Mouse (Mus musculus): Measurements from ENCODE around the gene Rptn.

Rptn gene

GRCm38 (mm10) chr3:93393366-93393765, at the start of gene Rptn:
Gene Rptn, plus strand, starts transcription at chr3:93393699.
- ChIA-PET POLR2A (interaction anchor here in 1 of 4 experiments (0.6 to 1.3 kb wide), 3 partner anchors 17 to 127 kb away, joined by 3 read pairs; partner anchors contain the start of gene S100a11), CTCF (interaction anchor here in 1 of 4 experiments (1.4 kb wide), 1 partner anchor 32 kb away, joined by 4 read pairs; no protein-coding TSS in a partner anchor)

- ChIA-PET POLR2A (no interaction called here), CTCF (interaction anchor here in 1 of 4 experiments (1.4 kb wide), 1 partner anchor 13 kb away, joined by 4 read pairs; no protein-coding TSS in a partner anchor)
These were observed 46.6 kb upstream of the Rptn start for GRCm38 (mm10) chr3:93346896-93347295.

DNA sequence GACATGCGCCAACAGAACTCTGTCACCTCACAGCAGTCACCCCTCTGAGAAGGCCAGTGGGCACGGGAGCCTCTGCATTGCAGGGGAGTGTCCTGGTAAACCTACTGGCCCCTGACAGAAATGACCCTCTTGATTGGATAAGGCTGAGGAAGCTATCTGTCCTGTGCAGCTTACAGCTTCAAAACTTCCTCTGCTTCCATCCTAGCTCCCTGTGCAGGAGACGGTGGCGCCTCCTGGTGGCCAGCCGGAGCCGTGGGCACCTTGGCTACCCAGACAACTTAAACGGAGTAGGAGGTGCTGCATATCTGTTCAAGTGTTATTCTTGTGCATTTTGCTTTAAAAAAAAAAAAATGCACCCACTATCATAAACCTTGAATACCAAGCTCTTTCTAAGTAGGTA, 33.5 kb upstream of the Rptn start:
- ChIA-PET CTCF (interaction anchor here (0.5 to 5.0 kb wide), 47 partner anchors 10 to 1810 kb away, joined by 3 to 58 read pairs (median 4); no protein-coding TSS in a partner anchor), POLR2A (interaction anchor here in 1 of 4 experiments (0.9 to 3.8 kb wide), 7 partner anchors 11 to 134 kb away, joined by 3 to 25 read pairs (median 4); no protein-coding TSS in a partner anchor)

DNA sequence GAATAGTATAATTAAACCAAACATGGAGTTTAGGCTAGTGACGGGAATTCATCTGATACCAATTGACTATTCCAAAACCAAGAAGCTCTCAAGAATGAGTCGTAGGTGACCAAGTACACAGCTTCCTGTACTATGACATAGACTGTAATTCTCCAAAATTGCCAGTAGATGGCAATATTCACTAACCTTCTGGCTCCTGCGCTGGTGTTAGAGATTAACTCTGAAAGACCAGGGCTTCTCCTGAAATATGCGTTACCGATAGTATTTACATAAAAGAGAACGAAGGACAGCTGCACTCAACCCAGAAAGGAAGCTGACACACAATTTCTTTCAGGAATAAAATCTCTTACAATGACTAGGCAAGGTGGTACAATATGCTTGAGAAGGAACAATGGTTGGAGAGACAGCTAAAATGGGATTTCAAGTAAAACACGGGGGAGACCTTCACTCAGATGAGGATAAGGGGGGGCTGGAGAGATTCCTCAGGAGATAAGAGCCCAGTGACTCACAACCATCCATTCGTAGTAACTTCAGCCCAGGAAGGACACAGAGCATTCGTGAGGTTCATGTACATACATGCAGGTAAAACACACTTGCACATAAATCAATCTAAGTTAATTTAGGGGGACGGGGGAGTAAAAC, 31.4 kb upstream of the Rptn start:
- POLR2A ChIA-PET = interaction anchor here in 3 of 4 experiments (0.6 to 3.8 kb wide), 9 partner anchors 13 to 159 kb away, joined by 3 to 25 read pairs (median 5); partner anchors contain the start of gene S100a11 (in 1 of the 3)
- CTCF ChIA-PET = interaction anchor here (0.6 to 5.0 kb wide), 54 partner anchors 10 to 1211 kb away, joined by 3 to 58 read pairs (median 4); partner anchors contain the start of genes Hrnr (in 1 of the 4) and Rptn (in 1 of the 4)

- CTCF ChIA-PET = interaction anchor here in 1 of 4 experiments (0.6 kb wide), 1 partner anchor 961 kb away, joined by 3 read pairs; no protein-coding TSS in a partner anchor
These were observed 26.4 kb upstream of the Rptn start for GRCm38 (mm10) chr3:93366966-93367575.

DNA sequence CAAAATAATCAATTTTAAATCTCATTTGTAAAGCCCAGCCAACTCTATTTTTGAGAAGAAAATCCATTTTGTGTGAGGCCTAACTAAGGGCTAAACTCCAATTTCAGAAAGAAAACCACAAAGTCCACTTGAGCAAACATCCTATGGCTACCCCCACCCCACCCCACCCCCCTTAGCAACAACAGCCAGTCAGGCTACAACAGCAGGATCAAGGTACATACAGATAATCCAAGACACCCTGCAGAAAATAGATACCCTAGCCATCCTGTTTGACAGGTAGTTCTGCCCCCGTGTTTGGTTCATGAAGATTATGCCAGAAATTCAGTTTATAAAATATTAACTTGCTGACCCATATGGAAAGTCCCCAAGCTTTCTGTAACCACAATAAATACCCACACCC, 25.3 kb upstream of the Rptn start:
- POLR2A ChIA-PET = no interaction called here
- CTCF ChIA-PET = interaction anchor here in 2 of 4 experiments (0.5 to 1.3 kb wide), 2 partner anchors 13 to 125 kb away, joined by 3 read pairs; no protein-coding TSS in a partner anchor

More at GRCm38 (mm10) chr3:93366966-93367575, 26.4 kb upstream of the Rptn start:
- POLR2A ChIA-PET = no interaction called here

DNA sequence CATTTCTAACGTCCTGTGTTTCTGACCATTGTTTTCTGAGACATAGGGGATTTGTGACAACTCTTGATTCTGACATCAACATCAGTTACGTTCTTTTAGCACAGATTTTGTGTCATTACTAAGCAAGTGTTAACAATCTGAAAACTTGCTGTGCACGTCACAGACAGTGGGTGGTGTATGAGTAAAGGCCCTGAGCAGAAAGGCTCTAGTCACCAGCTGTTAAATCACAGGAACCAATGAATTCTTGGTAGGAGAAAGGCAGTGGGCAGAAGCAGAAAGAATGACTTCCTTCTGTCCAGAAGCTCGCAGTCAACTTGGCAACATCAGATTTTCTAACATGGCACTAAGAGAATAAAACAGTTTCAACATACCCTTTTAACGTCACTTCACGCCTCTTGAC, 20.1 kb upstream of the Rptn start:
- CTCF ChIA-PET = interaction anchor here in 1 of 4 experiments (0.7 kb wide), 1 partner anchor 172 kb away, joined by 3 read pairs; no protein-coding TSS in a partner anchor
- POLR2A ChIA-PET = no interaction called here

- CTCF ChIA-PET = interaction anchor here in 1 of 4 experiments (0.6 to 1.3 kb wide), 2 partner anchors 13 to 256 kb away, joined by 3 read pairs; no protein-coding TSS in a partner anchor
- POLR2A ChIA-PET = interaction anchor here in 2 of 4 experiments (0.7 to 1.3 kb wide), 3 partner anchors 10 to 1069 kb away, joined by 3 read pairs; partner anchors contain the start of gene Oaz3 (in 1 of the 2)
These were observed 18.3 kb upstream of the Rptn start for GRCm38 (mm10) chr3:93375196-93375595.

- ChIA-PET CTCF (no interaction called here), POLR2A (interaction anchor here in 1 of 4 experiments (0.8 to 1.3 kb wide), 2 partner anchors 10 to 14 kb away, joined by 3 read pairs; no protein-coding TSS in a partner anchor)
These were observed 17.9 kb upstream of the Rptn start for GRCm38 (mm10) chr3:93375601-93376000.

- ChIA-PET CTCF (interaction anchor here in 1 of 4 experiments (1.2 to 2.0 kb wide), 2 partner anchors 16 to 66 kb away, joined by 3 to 8 read pairs; no protein-coding TSS in a partner anchor), POLR2A (interaction anchor here in 2 of 4 experiments (1.0 to 2.1 kb wide), 7 partner anchors 15 to 142 kb away, joined by 3 to 7 read pairs (median 3); partner anchors contain the start of gene Hrnr (in 1 of the 2))
These were observed 15.4 kb upstream of the Rptn start for GRCm38 (mm10) chr3:93378146-93378545.

- ChIA-PET POLR2A (no interaction called here), CTCF (interaction anchor here in 3 of 4 experiments (0.8 to 1.3 kb wide), 3 partner anchors 42 to 44 kb away, joined by 3 to 4 read pairs (median 3); no protein-coding TSS in a partner anchor)
These were observed 10.4 kb downstream of the Rptn start for GRCm38 (mm10) chr3:93403936-93404335.

GRCm38 (mm10) chr3:93406992-93407391, 13.5 kb downstream of the Rptn start:
- ChIA-PET CTCF (interaction anchor here in 3 of 4 experiments (0.6 to 1.3 kb wide), 8 partner anchors 45 to 394 kb away, joined by 3 to 6 read pairs (median 4); no protein-coding TSS in a partner anchor), POLR2A (interaction anchor here in 1 of 4 experiments (0.6 kb wide), 1 partner anchor 1193 kb away, joined by 3 read pairs; no protein-coding TSS in a partner anchor)

GRCm38 (mm10) chr3:93411905-93412304, 18.4 kb downstream of the Rptn start:
- POLR2A ChIA-PET = interaction anchor here in 3 of 4 experiments (0.8 to 6.9 kb wide), 7 partner anchors 10 to 109 kb away, joined by 3 to 45 read pairs (median 6); partner anchors contain the start of gene S100a11 (in 1 of the 3)
- CTCF ChIA-PET = interaction anchor here in 3 of 4 experiments (0.6 to 1.4 kb wide), 6 partner anchors 33 to 944 kb away, joined by 3 to 10 read pairs (median 4); no protein-coding TSS in a partner anchor

DNA sequence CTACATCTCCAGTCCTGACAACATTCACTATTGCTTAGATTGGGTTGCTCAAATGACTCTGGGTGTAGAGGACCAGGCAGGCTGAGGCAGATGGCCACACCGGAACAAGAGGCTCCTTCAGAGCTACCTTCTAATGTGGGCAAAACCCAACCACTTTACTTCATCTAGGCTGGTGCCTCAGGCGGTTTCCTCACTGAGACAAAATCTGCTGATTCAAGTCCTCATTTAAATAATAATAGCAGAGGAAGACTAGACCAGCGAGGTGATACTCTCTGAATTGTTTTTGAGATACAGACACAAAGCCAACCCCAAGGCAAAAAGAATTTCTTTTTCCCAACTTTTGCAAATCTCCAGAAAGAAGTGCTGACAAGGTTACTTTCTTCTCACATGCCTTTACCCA, 38.2 kb downstream of the Rptn start:
- POLR2A ChIA-PET = interaction anchor here in 1 of 4 experiments (1.0 to 2.4 kb wide), 3 partner anchors 12 to 17 kb away, joined by 3 to 15 read pairs (median 9); no protein-coding TSS in a partner anchor
- CTCF ChIA-PET = interaction anchor here in 1 of 4 experiments (1.0 kb wide), 1 partner anchor 15 kb away, joined by 3 read pairs; no protein-coding TSS in a partner anchor

DNA sequence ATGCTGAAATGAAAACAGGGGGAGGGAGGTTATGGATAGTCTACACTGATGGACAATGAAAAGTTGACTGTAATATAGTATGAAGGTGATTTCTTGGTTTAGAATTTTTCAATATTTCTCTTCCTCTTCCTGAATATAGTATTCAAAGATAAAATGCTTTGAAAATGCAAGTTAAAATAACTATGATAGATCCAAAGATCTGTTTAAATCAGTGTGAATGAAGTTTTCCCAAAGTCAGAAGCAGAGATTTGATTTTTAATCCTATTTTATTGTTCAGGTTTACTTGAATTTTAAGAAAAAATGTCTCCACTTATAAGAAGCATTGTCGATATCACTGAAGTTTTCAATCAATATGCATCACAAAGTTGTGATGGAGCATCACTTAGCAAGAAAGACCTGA, 48.5 kb downstream of the Rptn start, which contains the start of gene Tchh:
Gene Tchh, plus strand, starts transcription at position 301 of the 400 bp plus-strand sequence.
- ChIA-PET POLR2A (no interaction called here), CTCF (no interaction called here)

DNA sequence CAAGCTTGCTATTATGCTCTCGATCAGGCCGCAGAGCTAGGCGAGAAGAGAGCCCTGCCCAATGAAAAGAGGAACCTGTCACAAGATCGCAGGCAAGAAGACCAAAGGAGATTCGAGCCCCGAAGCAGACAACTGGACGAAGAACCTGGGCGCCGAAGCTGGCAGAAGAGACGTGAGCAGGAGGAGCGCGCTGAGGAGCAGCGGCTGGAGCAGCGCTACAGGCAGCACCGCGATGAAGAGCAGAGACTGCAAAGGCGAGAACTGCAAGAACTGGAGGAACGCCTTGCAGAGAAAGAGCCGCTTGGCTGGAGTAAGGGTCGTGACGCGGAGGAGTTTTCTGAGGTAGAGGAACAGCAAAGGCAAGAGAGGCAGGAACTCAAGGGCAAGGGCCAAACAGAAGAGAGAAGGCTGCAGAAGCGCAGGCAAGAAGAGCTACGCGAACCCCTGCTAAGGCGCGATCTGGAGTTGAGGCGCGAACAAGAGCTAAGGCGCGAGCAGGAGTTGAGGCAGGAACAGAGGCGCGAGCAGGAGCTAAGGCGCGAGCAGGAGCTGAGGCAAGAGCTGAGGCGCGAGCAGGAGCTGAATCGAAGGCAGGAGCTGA, 50.1 kb downstream of the Rptn start:
- CTCF ChIA-PET = interaction anchor here (0.5 to 5.3 kb wide), 5 partner anchors 9 to 1159 kb away, joined by 3 to 47 read pairs (median 5); no protein-coding TSS in a partner anchor

GRCm38 (mm10) chr3:93444343-93445164, 51.1 kb downstream of the Rptn start:
- CTCF ChIA-PET = interaction anchor here (0.5 to 5.3 kb wide), 8 partner anchors 8 to 1158 kb away, joined by 3 to 47 read pairs (median 4); no protein-coding TSS in a partner anchor
- POLR2A ChIA-PET = interaction anchor here (0.6 to 5.6 kb wide), 25 partner anchors 9 to 152 kb away, joined by 3 to 45 read pairs (median 4); partner anchors contain the start of genes S100a11 (in 3 of the 4) and S100a10 (in 2 of the 4)

More for the DNA sequence above, 50.1 kb downstream of the Rptn start:
- POLR2A ChIA-PET = interaction anchor here (0.6 to 5.6 kb wide), 23 partner anchors 9 to 150 kb away, joined by 3 to 45 read pairs (median 4); partner anchors contain the start of genes S100a11 (in 3 of the 4) and S100a10 (in 2 of the 4)

Measured in embryonic stem cell, embryonic (primary cell).